Mouse (Mus musculus) C2C12 (cell line): Measurements from ENCODE around the gene Smad5.

Source experiments
- CEBPB ChIP-seq: IDR thresholded peaks from one replicate; pipeline ENCODE4 v1.6.1; 2011; ENCODE audit warnings: low read depth, mild to moderate bottlenecking, control low read depth, moderate library complexity
- CTCF ChIP-seq: IDR thresholded peaks from one replicate; pipeline ENCODE4 v1.5.1; 2011; ENCODE audit not compliant: control insufficient read depth, insufficient read depth, insufficient read length
- MAX ChIP-seq: IDR thresholded peaks from one replicate; pipeline ENCODE4 v1.6.1; 2011; ENCODE audit warnings: mild to moderate bottlenecking, control low read depth
- MYOG ChIP-seq: IDR thresholded peaks from one replicate; pipeline ENCODE4 v1.6.1; 2011; ENCODE audit not compliant: control insufficient read depth, insufficient read length; ENCODE audit errors: extremely low read depth
- USF1 ChIP-seq: IDR thresholded peaks from one replicate; pipeline ENCODE4 v1.6.1; 2011; ENCODE audit warnings: low read depth, mild to moderate bottlenecking, control low read depth, moderate library complexity

- TF ChIP-seq USF1 (no peak), CTCF (no peak), CEBPB (no peak), MAX (no peak), MYOG (no peak)
Observed at GRCm38 (mm10) chr13:56692644-56693043, 10.2 kb upstream of the Smad5 start.
